Mouse (Mus musculus) heart, postnatal 14 days (tissue): ENCODE data around the gene Shc3. TPM values are rescaled to one million over a fixed set of nuclear protein-coding genes. Genes with fewer than 3 reads are reported as not detected.

ENCODE experiments used
- DNase-seq, 2 experiments: peaks; one replicate each; pipeline ENCODE4 v3.0.0; 2021 to 2022
- intact Hi-C: fragments of 180-260 bp; cut with DNase I; formaldehyde crosslinking; loops from one replicate; pipeline ENCODE4 v1.15.1; 2025
- total RNA-seq, 2 experiments: library from RNA; stranded (reverse); gene quantifications; 2 replicates each; pipeline ENCODE4 v1.2.3; 2021

Gene Shc3
- total RNA-seq, 2 experiments from 2014 or later, result 2.6 to 3.0 TPM

GRCm38 (mm10) chr13:51570111-51570510 is 892 bp upstream of the Shc3 start:
- no peak for DNase-seq

GRCm38 (mm10) chr13:51569685-51570068 is 458 bp upstream of the Shc3 start:
- DNase-seq, result no peak
- intact Hi-C loops, result loop anchor here (5.0 kb wide), 1 partner anchor 48 kb away; no protein-coding TSS in a partner anchor

More at GRCm38 (mm10) chr13:51570111-51570510, 892 bp upstream of the Shc3 start:
- intact Hi-C loops, result no loop called here

- DNase-seq, result peak in 1 of 2 experiments; percentile 14
- intact Hi-C loops, result loop anchor here (5.0 kb wide), 1 partner anchor 49 kb away; no protein-coding TSS in a partner anchor
Observed at GRCm38 (mm10) chr13:51568501-51568901, 718 bp downstream of the Shc3 start.

GRCm38 (mm10) chr13:51567411-51567851 is 1.8 kb downstream of the Shc3 start:
- intact Hi-C loops, result loop anchor here (5.0 kb wide), 1 partner anchor 50 kb away; no protein-coding TSS in a partner anchor
- peak; percentile 36 to 43 for DNase-seq

- intact Hi-C loops, result loop anchor here (5.0 kb wide), 1 partner anchor 50 kb away; no protein-coding TSS in a partner anchor
- DNase-seq, result no peak
Observed at GRCm38 (mm10) chr13:51567078-51567395, 2.2 kb downstream of the Shc3 start.

GRCm38 (mm10) chr13:51566371-51567077 is 2.7 kb downstream of the Shc3 start:
- no peak for DNase-seq
- intact Hi-C loops, result loop anchor here (5.0 kb wide), 1 partner anchor 51 kb away; no protein-coding TSS in a partner anchor

- DNase-seq, result no peak
- intact Hi-C loops, result loop anchor here (5.0 kb wide), 1 partner anchor 53 kb away; no protein-coding TSS in a partner anchor
Observed at GRCm38 (mm10) chr13:51564741-51565140, 4.5 kb downstream of the Shc3 start.

GRCm38 (mm10) chr13:51553343-51553742 is 15.9 kb downstream of the Shc3 start:
- DNase-seq, result no peak
- intact Hi-C loops, result no loop called here

- intact Hi-C loops, result no loop called here
- no peak for DNase-seq
Observed at GRCm38 (mm10) chr13:51552233-51552632, 17.0 kb downstream of the Shc3 start.

GRCm38 (mm10) chr13:51551824-51552223 is 17.4 kb downstream of the Shc3 start:
- DNase-seq, result no peak
- intact Hi-C loops, result no loop called here

GRCm38 (mm10) chr13:51539816-51540215 is 29.4 kb downstream of the Shc3 start:
- intact Hi-C loops, result no loop called here
- no peak for DNase-seq

- intact Hi-C loops, result no loop called here
Observed at GRCm38 (mm10) chr13:51535326-51535725, 33.9 kb downstream of the Shc3 start.

GRCm38 (mm10) chr13:51526480-51526879 is 42.7 kb downstream of the Shc3 start:
- peak; percentile 30 to 52 for DNase-seq
- intact Hi-C loops, result no loop called here

More at GRCm38 (mm10) chr13:51535326-51535725, 33.9 kb downstream of the Shc3 start:
- DNase-seq, result no peak

GRCm38 (mm10) chr13:51524316-51524715 is 44.9 kb downstream of the Shc3 start:
- intact Hi-C loops, result no loop called here
- DNase-seq, result no peak

- intact Hi-C loops, result no loop called here
- DNase-seq, result no peak
Observed at GRCm38 (mm10) chr13:51523311-51523710, 45.9 kb downstream of the Shc3 start.

- no peak for DNase-seq
- intact Hi-C loops, result no loop called here
Observed at GRCm38 (mm10) chr13:51518880-51519279, 50.3 kb downstream of the Shc3 start.

- intact Hi-C loops, result no loop called here
Observed at GRCm38 (mm10) chr13:51517943-51518342, 51.3 kb downstream of the Shc3 start.

GRCm38 (mm10) chr13:51508836-51509235 is 60.4 kb downstream of the Shc3 start:
- DNase-seq, result no peak

More at GRCm38 (mm10) chr13:51517943-51518342, 51.3 kb downstream of the Shc3 start:
- no peak for DNase-seq

GRCm38 (mm10) chr13:51505711-51506110 is 63.5 kb downstream of the Shc3 start:
- no peak for DNase-seq
- intact Hi-C loops, result no loop called here

More at GRCm38 (mm10) chr13:51508836-51509235, 60.4 kb downstream of the Shc3 start:
- intact Hi-C loops, result no loop called here

GRCm38 (mm10) chr13:51499769-51500168 is 69.5 kb downstream of the Shc3 start:
- intact Hi-C loops, result no loop called here
- DNase-seq, result no peak

GRCm38 (mm10) chr13:51493676-51494075 is 75.5 kb downstream of the Shc3 start:
- DNase-seq, result peak in 1 of 2 experiments; percentile 6
- intact Hi-C loops, result no loop called here
